Mouse (Mus musculus): ENCODE results near the gene Gstm5.

DNA sequence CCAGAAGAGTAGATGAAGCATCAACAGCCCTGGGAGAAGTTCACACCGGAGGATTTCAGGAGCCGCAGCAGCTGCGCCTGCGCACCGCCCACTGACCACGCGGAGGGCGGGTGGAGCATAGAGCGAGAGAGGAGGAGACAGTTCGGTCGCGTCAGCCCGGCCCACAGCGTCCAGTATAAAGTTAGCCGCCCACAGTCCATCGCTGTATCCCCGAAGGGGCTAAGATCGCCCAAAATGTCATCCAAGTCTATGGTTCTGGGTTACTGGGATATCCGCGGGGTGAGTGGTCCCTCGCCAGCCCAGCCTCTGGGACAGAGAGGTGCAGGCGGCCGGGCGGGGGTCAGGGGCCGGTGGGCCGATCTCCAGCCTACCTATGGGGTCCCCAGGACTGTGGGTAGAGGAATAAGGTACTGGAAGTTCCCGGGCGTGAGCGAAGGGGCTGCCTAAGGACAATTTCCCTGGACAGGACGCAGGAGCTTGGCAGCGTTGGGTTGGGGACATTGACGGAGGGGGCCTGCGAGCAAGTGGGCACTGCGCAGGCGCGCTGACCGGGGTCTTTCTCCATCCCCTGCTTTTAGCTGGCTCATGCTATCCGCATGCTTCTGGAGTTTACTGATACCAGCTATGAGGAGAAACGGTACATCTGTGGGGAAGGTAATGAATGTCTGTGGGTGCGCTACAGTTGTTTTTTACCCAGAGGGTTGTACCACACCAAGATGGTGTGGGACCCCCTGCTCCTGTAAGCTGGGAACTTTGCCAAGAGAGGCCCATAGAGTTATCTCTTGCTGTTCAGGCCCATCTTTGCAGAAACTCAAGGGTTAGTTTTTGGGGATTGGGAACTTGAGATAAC is at the start of gene Gstm5:
- TF ChIP-seq CTCF (IDR thresholded peaks at IDR 0.05; ENCODE audit: borderline replicate concordance, insufficient read depth, low read depth, low read length) = no peak
- TF ChIP-seq POLR2A (IDR thresholded peaks at IDR 0.05; ENCODE audit: borderline replicate concordance, insufficient read depth, low read length) = peak; percentile 75; the same call in 1 of the 2 replicates
